Mouse (Mus musculus): ENCODE measurements around the gene Rpl9-ps6. TPM values are rescaled to one million over a fixed set of nuclear protein-coding genes. Genes with fewer than 3 reads are reported as not detected.

The Rpl9-ps6 gene
- total RNA-seq (2014; rRNA removed) (23.8 and 24.3 TPM in 2 replicates), polyA plus RNA-seq (2012; rRNA removed) (2.6 and 3.0 TPM in 2 replicates)

GRCm38 (mm10) chr19:32466478-32466877 lies at the start of gene Rpl9-ps6:
Gene Rpl9-ps6 (minus strand): TSS chr19:32466578.
- Histone ChIP-seq H3K27ac (replicated peaks; ENCODE audit: insufficient read depth, low read depth, low read length) (no peak within 1 kb of the TSS), H3K9ac (ENCODE audit: low read depth, low read length) (no peak within 1 kb of the TSS), H3K36me3 (ENCODE audit: control insufficient read depth, insufficient read depth, low read length) (no peaks in the 10 kb centered on the region), H3K4me1 (ENCODE audit: control insufficient read depth, insufficient read depth, low read length) (peaks cover 2% of the 10 kb centered on the region; the same call in 1 of the 2 replicates), H3K27me3 (ENCODE audit: control insufficient read depth, insufficient read depth, low read length) (no peaks in the 10 kb centered on the region), H3K4me3 (ENCODE audit: insufficient read depth, low read depth, low read length) (no peak within 1 kb of the TSS), H3K79me2 (ENCODE audit: control insufficient read depth, insufficient read depth, low read length) (no peaks in the 10 kb centered on the region)
- no peak for TF ChIP-seq CTCF (IDR thresholded peaks at IDR 0.05; ENCODE audit: low read depth, low read length)
- TF ChIP-seq POLR2A (IDR thresholded peaks at IDR 0.05; ENCODE audit: extremely low read depth, insufficient read depth, low read length) = no peak
- DNase-seq (ENCODE audit: extremely low read depth, low read depth, low spot score) = no peak
- 79% methylated on average over 6 of the region's 6 CpGs for WGBS

- no peak for DNase-seq (ENCODE audit: extremely low read depth, low read depth, low spot score)
- Histone ChIP-seq H3K36me3 (ENCODE audit: control insufficient read depth, insufficient read depth, low read length) (peaks cover 9% of the 10 kb centered on the region), H3K27me3 (ENCODE audit: control insufficient read depth, insufficient read depth, low read length) (no peaks in the 10 kb centered on the region)
Observed at GRCm38 (mm10) chr19:32512518-32512917, 46.1 kb upstream of the Rpl9-ps6 start.

GRCm38 (mm10) chr19:32510962-32511361 lies 44.6 kb upstream of the Rpl9-ps6 start:
- Histone ChIP-seq H3K9ac (ENCODE audit: low read depth, low read length) (no peak overlapping the region), H3K36me3 (ENCODE audit: control insufficient read depth, insufficient read depth, low read length) (peaks cover 9% of the 10 kb centered on the region), H3K79me2 (ENCODE audit: control insufficient read depth, insufficient read depth, low read length) (no peaks in the 10 kb centered on the region), H3K27me3 (ENCODE audit: control insufficient read depth, insufficient read depth, low read length) (no peaks in the 10 kb centered on the region), H3K4me1 (ENCODE audit: control insufficient read depth, insufficient read depth, low read length) (peaks cover 25% of the 10 kb centered on the region), H3K27ac (replicated peaks; ENCODE audit: insufficient read depth, low read depth, low read length) (no peak overlapping the region), H3K4me3 (ENCODE audit: insufficient read depth, low read depth, low read length) (no peak overlapping the region)
- WGBS = 84% methylated on average over 6 of the region's 6 CpGs
- TF ChIP-seq CTCF (IDR thresholded peaks at IDR 0.05; ENCODE audit: low read depth, low read length) = no peak
- no peak for TF ChIP-seq POLR2A (IDR thresholded peaks at IDR 0.05; ENCODE audit: extremely low read depth, insufficient read depth, low read length)
- no peak for DNase-seq (ENCODE audit: extremely low read depth, low read depth, low spot score)

More at GRCm38 (mm10) chr19:32512518-32512917, 46.1 kb upstream of the Rpl9-ps6 start:
- Histone ChIP-seq H3K9ac (ENCODE audit: low read depth, low read length) (no peak overlapping the region), H3K27ac (replicated peaks; ENCODE audit: insufficient read depth, low read depth, low read length) (no peak overlapping the region), H3K4me1 (ENCODE audit: control insufficient read depth, insufficient read depth, low read length) (peaks cover 17% of the 10 kb centered on the region), H3K79me2 (ENCODE audit: control insufficient read depth, insufficient read depth, low read length) (no peaks in the 10 kb centered on the region), H3K4me3 (ENCODE audit: insufficient read depth, low read depth, low read length) (no peak overlapping the region)
- TF ChIP-seq CTCF (IDR thresholded peaks at IDR 0.05; ENCODE audit: low read depth, low read length) = peak; percentile 76
- TF ChIP-seq POLR2A (IDR thresholded peaks at IDR 0.05; ENCODE audit: extremely low read depth, insufficient read depth, low read length) = no peak
- 51% methylated on average over 1 of the region's 1 CpGs for WGBS

GRCm38 (mm10) chr19:32510267-32510666 lies 43.9 kb upstream of the Rpl9-ps6 start:
- TF ChIP-seq CTCF (IDR thresholded peaks at IDR 0.05; ENCODE audit: low read depth, low read length) = no peak
- no peak for TF ChIP-seq POLR2A (IDR thresholded peaks at IDR 0.05; ENCODE audit: extremely low read depth, insufficient read depth, low read length)
- H3K27me3 ChIP-seq (ENCODE audit: control insufficient read depth, insufficient read depth, low read length) = no peaks in the 10 kb centered on the region
- H3K4me1 ChIP-seq (ENCODE audit: control insufficient read depth, insufficient read depth, low read length) = peaks cover 28% of the 10 kb centered on the region
- peaks cover 7% of the 10 kb centered on the region for H3K36me3 ChIP-seq (ENCODE audit: control insufficient read depth, insufficient read depth, low read length)
- DNase-seq (ENCODE audit: extremely low read depth, low read depth, low spot score) = peak; percentile 94
- no peak overlapping the region for H3K4me3 ChIP-seq (ENCODE audit: insufficient read depth, low read depth, low read length)
- WGBS = 16% methylated on average over 3 of the region's 3 CpGs
- no peak overlapping the region for H3K9ac ChIP-seq (ENCODE audit: low read depth, low read length)
- H3K27ac ChIP-seq (replicated peaks; ENCODE audit: insufficient read depth, low read depth, low read length) = no peak overlapping the region
- no peaks in the 10 kb centered on the region for H3K79me2 ChIP-seq (ENCODE audit: control insufficient read depth, insufficient read depth, low read length)

DNA sequence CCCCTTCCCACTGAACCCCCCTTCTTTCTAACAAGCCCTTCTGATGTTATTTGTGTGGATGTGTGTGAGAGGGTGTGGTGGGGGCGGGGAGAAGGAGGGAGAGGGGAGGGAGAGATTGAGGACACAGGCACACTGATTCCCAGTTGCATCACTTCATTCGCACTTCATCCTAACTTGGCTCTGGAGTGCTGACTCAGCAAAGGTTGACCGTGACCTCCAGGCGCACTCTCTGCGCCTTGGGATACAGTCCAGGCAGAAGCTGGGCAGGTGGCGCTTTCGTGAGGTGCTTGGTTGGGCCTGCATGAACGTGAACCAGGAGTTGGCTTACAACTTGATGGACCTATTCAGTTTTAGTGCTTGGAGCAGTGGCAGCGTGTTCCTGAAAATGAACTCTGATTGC lies 41.1 kb upstream of the Rpl9-ps6 start:
- H3K79me2 ChIP-seq (ENCODE audit: control insufficient read depth, insufficient read depth, low read length) = no peaks in the 10 kb centered on the region
- DNase-seq (ENCODE audit: extremely low read depth, low read depth, low spot score) = peak; percentile 81
- no peaks in the 10 kb centered on the region; the same call in 1 of the 2 replicates for H3K36me3 ChIP-seq (ENCODE audit: control insufficient read depth, insufficient read depth, low read length)
- WGBS = 23% methylated on average over 9 of the region's 9 CpGs
- H3K27ac ChIP-seq (replicated peaks; ENCODE audit: insufficient read depth, low read depth, low read length) = no peak overlapping the region
- H3K27me3 ChIP-seq (ENCODE audit: control insufficient read depth, insufficient read depth, low read length) = no peaks in the 10 kb centered on the region
- no peak overlapping the region for H3K9ac ChIP-seq (ENCODE audit: low read depth, low read length)
- no peak overlapping the region for H3K4me3 ChIP-seq (ENCODE audit: insufficient read depth, low read depth, low read length)
- H3K4me1 ChIP-seq (ENCODE audit: control insufficient read depth, insufficient read depth, low read length) = peaks cover 28% of the 10 kb centered on the region
- no peak for TF ChIP-seq POLR2A (IDR thresholded peaks at IDR 0.05; ENCODE audit: extremely low read depth, insufficient read depth, low read length)
- no peak for TF ChIP-seq CTCF (IDR thresholded peaks at IDR 0.05; ENCODE audit: low read depth, low read length)

- Histone ChIP-seq H3K9ac (ENCODE audit: low read depth, low read length) (no peak overlapping the region), H3K27ac (replicated peaks; ENCODE audit: insufficient read depth, low read depth, low read length) (no peak overlapping the region; the same call in 1 of the 2 replicates), H3K27me3 (ENCODE audit: control insufficient read depth, insufficient read depth, low read length) (no peaks in the 10 kb centered on the region), H3K4me1 (ENCODE audit: control insufficient read depth, insufficient read depth, low read length) (peaks cover 28% of the 10 kb centered on the region), H3K36me3 (ENCODE audit: control insufficient read depth, insufficient read depth, low read length) (no peaks in the 10 kb centered on the region; the same call in 1 of the 2 replicates), H3K4me3 (ENCODE audit: insufficient read depth, low read depth, low read length) (no peak overlapping the region), H3K79me2 (ENCODE audit: control insufficient read depth, insufficient read depth, low read length) (no peaks in the 10 kb centered on the region)
- DNase-seq (ENCODE audit: extremely low read depth, low read depth, low spot score) = no peak
- WGBS = 88% methylated on average over 6 of the region's 6 CpGs
- TF ChIP-seq CTCF (IDR thresholded peaks at IDR 0.05; ENCODE audit: low read depth, low read length) (no peak), POLR2A (IDR thresholded peaks at IDR 0.05; ENCODE audit: extremely low read depth, insufficient read depth, low read length) (no peak)
Observed at GRCm38 (mm10) chr19:32507100-32507499, 40.7 kb upstream of the Rpl9-ps6 start.
